Mouse (Mus musculus): ENCODE measurements around the gene 4930595D18Rik. TPM values are rescaled to one million over a fixed set of nuclear protein-coding genes. Genes with fewer than 3 reads are reported as not detected.

4930595D18Rik gene
- polyA plus RNA-seq, 1 experiment: not detected

- no peak for TF ChIP-seq CTCF (IDR thresholded peaks at IDR 0.05; ENCODE audit: control insufficient read depth, insufficient read depth, low read length)
- no peak for TF ChIP-seq POLR2A (IDR thresholded peaks at IDR 0.05; ENCODE audit: borderline replicate concordance, control insufficient read depth, low read depth, low read length)
- WGBS: 32% methylated on average over 7 of the region's 7 CpGs
- Histone ChIP-seq H3K4me3 (replicated peaks; ENCODE audit: control insufficient read depth, low read depth, low read length) (no peak overlapping the region), H3K27ac (ENCODE audit: control insufficient read depth, insufficient read depth, low read depth, low read length, poor library complexity) (no peak overlapping the region), H3K4me1 (ENCODE audit: control insufficient read depth, insufficient read depth, low read length) (peaks cover 6% of the 10 kb centered on the region; the same call in 1 of the 2 replicates)
Observed at GRCm38 (mm10) chr12:111152981-111153710, 31.1 kb downstream of the 4930595D18Rik start.

- Histone ChIP-seq H3K4me3 (replicated peaks; ENCODE audit: control insufficient read depth, low read depth, low read length) (no peak overlapping the region), H3K4me1 (ENCODE audit: control insufficient read depth, insufficient read depth, low read length) (peaks cover 6% of the 10 kb centered on the region; the same call in 1 of the 2 replicates), H3K27ac (ENCODE audit: control insufficient read depth, insufficient read depth, low read depth, low read length, poor library complexity) (no peak overlapping the region)
- 79% methylated on average over 6 of the region's 6 CpGs for WGBS
- no peak for TF ChIP-seq CTCF (IDR thresholded peaks at IDR 0.05; ENCODE audit: control insufficient read depth, insufficient read depth, low read length)
- no peak for TF ChIP-seq POLR2A (IDR thresholded peaks at IDR 0.05; ENCODE audit: borderline replicate concordance, control insufficient read depth, low read depth, low read length)
Observed at GRCm38 (mm10) chr12:111152579-111152978, 31.7 kb downstream of the 4930595D18Rik start.

- peaks cover 6% of the 10 kb centered on the region; the same call in 1 of the 2 replicates for H3K4me1 ChIP-seq (ENCODE audit: control insufficient read depth, insufficient read depth, low read length)
- TF ChIP-seq POLR2A (IDR thresholded peaks at IDR 0.05; ENCODE audit: borderline replicate concordance, control insufficient read depth, low read depth, low read length) (no peak), CTCF (IDR thresholded peaks at IDR 0.05; ENCODE audit: control insufficient read depth, insufficient read depth, low read length) (no peak)
- H3K4me3 ChIP-seq (replicated peaks; ENCODE audit: control insufficient read depth, low read depth, low read length): no peak overlapping the region
- WGBS: 66% methylated on average over 5 of the region's 5 CpGs
- no peak overlapping the region for H3K27ac ChIP-seq (ENCODE audit: control insufficient read depth, insufficient read depth, low read depth, low read length, poor library complexity)
Observed at GRCm38 (mm10) chr12:111151422-111152156, 32.7 kb downstream of the 4930595D18Rik start.

GRCm38 (mm10) chr12:111150236-111150596, 34.1 kb downstream of the 4930595D18Rik start:
- Histone ChIP-seq H3K4me3 (replicated peaks; ENCODE audit: control insufficient read depth, low read depth, low read length) (no peak overlapping the region), H3K4me1 (ENCODE audit: control insufficient read depth, insufficient read depth, low read length) (peaks cover 6% of the 10 kb centered on the region; the same call in 1 of the 2 replicates), H3K27ac (ENCODE audit: control insufficient read depth, insufficient read depth, low read depth, low read length, poor library complexity) (no peak overlapping the region)
- TF ChIP-seq CTCF (IDR thresholded peaks at IDR 0.05; ENCODE audit: control insufficient read depth, insufficient read depth, low read length) (no peak), POLR2A (IDR thresholded peaks at IDR 0.05; ENCODE audit: borderline replicate concordance, control insufficient read depth, low read depth, low read length) (no peak)
- WGBS: 12% methylated on average over 6 of the region's 6 CpGs

- 34% methylated on average over 17 of the region's 17 CpGs for WGBS
- H3K4me1 ChIP-seq (ENCODE audit: control insufficient read depth, insufficient read depth, low read length): peaks cover 6% of the 10 kb centered on the region; the same call in 1 of the 2 replicates
- no peak for TF ChIP-seq CTCF (IDR thresholded peaks at IDR 0.05; ENCODE audit: control insufficient read depth, insufficient read depth, low read length)
- no peak overlapping the region for H3K27ac ChIP-seq (ENCODE audit: control insufficient read depth, insufficient read depth, low read depth, low read length, poor library complexity)
- no peak overlapping the region for H3K4me3 ChIP-seq (replicated peaks; ENCODE audit: control insufficient read depth, low read depth, low read length)
Observed at GRCm38 (mm10) chr12:111149495-111150235, 34.6 kb downstream of the 4930595D18Rik start.

- H3K4me1 ChIP-seq (ENCODE audit: control insufficient read depth, insufficient read depth, low read length): peaks cover 4% of the 10 kb centered on the region; the same call in 1 of the 2 replicates
- H3K4me3 ChIP-seq (replicated peaks; ENCODE audit: control insufficient read depth, low read depth, low read length): no peak overlapping the region
- 77% methylated on average over 9 of the region's 9 CpGs for WGBS
- no peak overlapping the region for H3K27ac ChIP-seq (ENCODE audit: control insufficient read depth, insufficient read depth, low read depth, low read length, poor library complexity)
- TF ChIP-seq POLR2A (IDR thresholded peaks at IDR 0.05; ENCODE audit: borderline replicate concordance, control insufficient read depth, low read depth, low read length): no peak
- TF ChIP-seq CTCF (IDR thresholded peaks at IDR 0.05; ENCODE audit: control insufficient read depth, insufficient read depth, low read length): no peak
Observed at GRCm38 (mm10) chr12:111145269-111145668, 39.0 kb downstream of the 4930595D18Rik start.

- TF ChIP-seq POLR2A (IDR thresholded peaks at IDR 0.05; ENCODE audit: borderline replicate concordance, control insufficient read depth, low read depth, low read length) (no peak), CTCF (IDR thresholded peaks at IDR 0.05; ENCODE audit: control insufficient read depth, insufficient read depth, low read length) (no peak)
- Histone ChIP-seq H3K4me1 (ENCODE audit: control insufficient read depth, insufficient read depth, low read length) (peaks cover 4% of the 10 kb centered on the region; the same call in 1 of the 2 replicates), H3K4me3 (replicated peaks; ENCODE audit: control insufficient read depth, low read depth, low read length) (no peak overlapping the region), H3K27ac (ENCODE audit: control insufficient read depth, insufficient read depth, low read depth, low read length, poor library complexity) (no peak overlapping the region)
- WGBS: 80% methylated on average over 2 of the region's 2 CpGs
Observed at GRCm38 (mm10) chr12:111144598-111144997, 39.7 kb downstream of the 4930595D18Rik start.

All from bone marrow, adult 2 months (tissue).